Mouse (Mus musculus): Measurements from ENCODE around the gene Psmb6.

- TF ChIP-seq CTCF (IDR thresholded peaks at IDR 0.05; ENCODE audit: control insufficient read depth, insufficient read depth, insufficient replicate concordance, low read depth, low read length) (no peak), POLR2A (IDR thresholded peaks at IDR 0.05; ENCODE audit: control insufficient read depth, low read depth, low read length) (no peak)
These were observed 12.3 kb upstream of the Psmb6 start for GRCm38 (mm10) chr11:70512709-70513342.

Measured in testis, adult 2 months (tissue).